Mouse (Mus musculus) adrenal gland, adult 8-10 months (tissue): Measurements from ENCODE around the gene 2210016L21Rik. TPM values are rescaled to one million over a fixed set of nuclear protein-coding genes. Genes with fewer than 3 reads are reported as not detected.

Experiments
- DNase-seq: peaks from one replicate; pipeline ENCODE4 v3.0.0; 2022
- total RNA-seq, 4 experiments: library from RNA; stranded (reverse); gene quantifications; 2 replicates each; pipeline ENCODE4 v1.2.4; 2022

The 2210016L21Rik gene
- total RNA-seq, 4 experiments from 2014 or later: 46.4 to 59.2 (median 54.2) TPM

DNA sequence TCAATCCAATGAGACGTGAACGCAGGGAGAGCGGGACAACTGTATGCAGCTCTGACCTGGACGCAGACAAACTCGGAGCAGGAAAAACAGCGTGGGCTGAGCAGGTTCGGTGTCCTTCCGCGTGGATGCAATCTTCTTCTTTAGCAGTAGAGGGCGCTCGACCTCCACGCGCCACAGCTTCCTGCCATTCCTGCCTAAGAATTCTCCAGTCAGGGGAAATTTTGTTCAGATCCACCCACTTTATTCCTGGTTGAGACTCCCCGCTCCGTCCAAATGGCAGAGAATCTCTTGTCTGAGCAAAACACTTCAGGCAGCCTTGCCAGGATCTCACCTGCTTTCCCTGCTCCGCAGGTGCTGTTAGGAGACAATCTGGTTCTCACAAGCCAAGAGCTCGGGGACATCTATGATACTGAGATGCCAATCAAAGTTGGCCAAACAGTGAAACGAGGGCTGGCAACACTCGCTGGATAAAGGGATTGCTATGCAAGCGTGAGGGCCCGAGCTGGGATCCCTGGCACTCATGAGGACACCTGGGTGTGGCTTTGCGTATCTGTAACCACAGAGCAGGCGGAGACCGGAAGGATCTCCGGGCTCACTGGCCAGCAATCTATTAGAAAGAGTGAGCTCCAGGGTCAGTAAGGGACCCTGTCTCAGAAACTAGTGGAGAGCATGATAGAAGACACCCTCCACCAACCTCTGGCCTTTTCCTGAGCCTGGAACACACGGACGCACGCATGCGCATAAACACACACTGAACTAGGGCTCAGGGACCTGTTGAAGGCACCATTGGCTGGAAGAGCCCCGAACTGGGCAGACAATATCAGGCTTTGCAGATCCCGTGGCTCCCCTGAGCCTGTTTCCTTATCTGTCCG, 37.5 kb downstream of the 2210016L21Rik start:
- DNase-seq: peak; percentile 49

DNA sequence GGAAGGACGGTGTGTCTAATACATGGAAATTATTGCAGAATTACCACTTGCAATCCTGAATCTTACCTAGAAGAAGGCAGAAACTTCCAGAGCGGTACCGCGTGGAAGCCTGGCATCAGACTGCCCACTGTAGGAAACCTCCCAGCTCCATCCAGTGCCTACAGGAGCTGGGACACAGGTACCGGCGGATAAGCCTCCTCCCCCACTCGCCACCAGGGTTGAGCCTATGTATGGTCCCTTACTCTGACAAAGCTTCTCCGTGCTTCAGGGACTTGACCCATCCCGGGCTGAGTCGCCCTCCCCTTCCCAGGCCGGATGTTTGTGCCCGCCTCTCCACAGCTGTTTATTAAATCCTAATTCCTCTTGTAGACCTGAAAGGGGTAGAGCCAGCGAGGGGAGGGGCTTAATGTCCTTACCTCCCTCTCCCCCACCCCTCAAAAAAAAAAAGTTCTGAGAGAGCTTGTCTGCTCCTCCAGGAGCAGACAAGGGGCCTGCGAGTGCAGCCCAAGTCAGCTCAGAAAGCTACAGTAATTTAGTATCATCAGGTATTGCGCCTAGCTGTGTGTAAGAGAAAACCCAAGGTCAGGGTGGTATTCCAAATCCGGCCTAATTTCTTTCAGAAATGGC, 38.3 kb downstream of the 2210016L21Rik start:
- DNase-seq: no peak

DNA sequence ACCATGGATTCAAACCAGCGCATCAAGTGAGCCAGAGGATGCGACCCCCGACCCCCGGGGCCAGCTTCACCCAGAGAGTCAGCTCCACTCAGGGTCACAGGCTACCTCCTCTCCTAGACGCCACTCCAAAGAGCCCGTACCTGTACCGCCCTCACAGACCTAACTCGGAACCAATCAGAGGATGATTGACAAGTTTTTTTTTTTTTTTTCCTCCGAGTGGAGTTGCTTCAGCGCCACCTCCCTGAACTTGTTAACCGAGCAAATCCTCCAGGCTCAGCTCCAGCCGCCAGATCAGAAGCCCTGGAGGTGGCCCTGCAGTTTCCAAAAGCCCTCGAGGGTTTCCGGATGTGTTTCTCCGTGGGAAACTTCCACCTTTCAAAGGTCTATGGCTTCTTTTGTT, 40.0 kb downstream of the 2210016L21Rik start:
- no peak for DNase-seq

DNA sequence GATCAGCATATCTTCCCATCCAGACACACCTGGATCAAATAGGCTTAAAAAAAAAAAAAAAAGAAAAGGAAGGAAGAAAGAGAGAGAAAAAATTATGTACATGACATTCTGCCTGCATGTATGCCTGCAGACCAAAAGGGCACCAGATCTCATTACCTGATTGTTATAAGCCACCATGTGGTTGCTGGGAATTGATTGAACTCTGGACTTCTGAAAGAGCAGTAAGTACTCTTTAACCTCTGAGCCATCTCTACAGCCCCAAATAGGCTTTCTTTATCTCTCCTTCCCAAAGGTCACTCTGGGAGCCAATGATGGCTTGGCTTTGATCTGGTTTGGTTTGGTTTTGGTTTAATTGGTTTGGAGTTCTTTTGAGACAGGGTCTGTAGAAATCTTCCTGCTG, 43.1 kb downstream of the 2210016L21Rik start:
- DNase-seq: no peak

DNA sequence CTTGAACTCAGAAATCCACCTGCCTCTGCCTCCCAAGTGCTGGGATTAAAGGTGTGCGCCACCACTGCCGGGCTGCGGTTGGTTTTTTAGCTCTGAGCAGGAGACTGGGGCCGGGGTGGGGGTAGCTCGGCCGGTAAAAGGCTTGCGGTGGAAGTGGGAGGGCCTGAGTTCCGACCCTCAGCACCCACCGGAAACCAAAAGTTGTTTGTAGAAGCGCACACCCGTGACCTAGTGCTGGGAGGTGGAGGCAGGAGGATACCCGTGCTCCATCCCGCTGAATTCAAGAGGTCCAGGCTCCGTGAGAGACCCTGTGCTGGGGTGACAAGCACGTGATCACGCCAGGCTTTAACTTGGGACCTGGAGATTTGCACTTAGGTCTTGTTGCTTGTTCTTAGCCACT, 54.5 kb downstream of the 2210016L21Rik start:
- DNase-seq: no peak

DNA sequence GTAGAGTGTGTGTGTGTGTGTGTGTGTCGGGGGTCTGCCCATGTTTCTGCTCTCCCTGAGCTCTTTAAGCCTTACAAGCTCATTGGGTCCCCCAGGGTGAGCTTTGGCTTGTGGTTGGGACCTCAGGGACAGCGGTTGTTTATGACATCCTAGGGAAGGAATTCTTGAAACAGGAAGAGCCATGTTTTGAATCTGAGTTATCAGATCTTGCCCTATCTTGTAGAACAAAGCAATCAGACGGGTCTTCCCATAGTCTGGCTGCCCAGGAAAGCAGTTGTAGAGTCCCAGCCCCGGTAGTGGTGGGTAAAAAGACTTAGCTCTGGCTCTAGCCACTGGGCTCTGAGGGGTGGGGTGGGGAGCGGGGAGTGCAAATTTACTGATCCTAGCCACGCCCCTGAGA, 55.4 kb downstream of the 2210016L21Rik start:
- no peak for DNase-seq

Other genes with a start within 250 kb of the 2210016L21Rik start
- 10 to 100 TPM in 2 of 4 experiments, 1 to 10 TPM in 2; 7.4 to 27.5 (median 12.3) TPM for gene Tchp, start 234.4 kb upstream of the 2210016L21Rik start, total RNA-seq
- 10 to 100 TPM; 66.7 to 96.6 (median 86.8) TPM for gene Ankrd13a, start 167.5 kb upstream of the 2210016L21Rik start, total RNA-seq
- 10 to 100 TPM; 32.8 to 59.9 (median 45.6) TPM for gene Git2, start 166.6 kb upstream of the 2210016L21Rik start, total RNA-seq
- 10 to 100 TPM; 37.3 to 58.7 (median 43.6) TPM for gene 1500011B03Rik, start 118.7 kb upstream of the 2210016L21Rik start, total RNA-seq
- not detected for gene 4930519G04Rik, start 88.5 kb upstream of the 2210016L21Rik start, total RNA-seq
- not detected for gene Gm9936, start 83.5 kb upstream of the 2210016L21Rik start, total RNA-seq
- 10 to 100 TPM; 12.0 to 16.8 (median 14.4) TPM for gene Oasl2, start 45.2 kb upstream of the 2210016L21Rik start, total RNA-seq
- gene Oasl1, start 18.9 kb upstream of the 2210016L21Rik start, total RNA-seq: 1 to 10 TPM; 1.7 to 2.4 (median 2.0) TPM
- gene Hnf1a, start 28.9 kb downstream of the 2210016L21Rik start, total RNA-seq: not detected
- 10 to 100 TPM; 44.3 to 62.9 (median 56.7) TPM for gene Sppl3, start 69.0 kb downstream of the 2210016L21Rik start, total RNA-seq
- not detected for gene Gm10401, start 156.1 kb downstream of the 2210016L21Rik start, total RNA-seq
- 100 to 1,000 TPM; 122 to 219 (median 173) TPM for gene Acads, start 177.2 kb downstream of the 2210016L21Rik start, total RNA-seq
- gene Unc119b, start 192.8 kb downstream of the 2210016L21Rik start, total RNA-seq: 10 to 100 TPM; 38.8 to 51.9 (median 45.7) TPM
- gene Mlec, start 216.0 kb downstream of the 2210016L21Rik start, total RNA-seq: 100 to 1,000 TPM; 207 to 274 (median 239) TPM